Mouse (Mus musculus): ENCODE measurements around the gene Slc12a3. TPM values are rescaled to one million over a fixed set of nuclear protein-coding genes. Genes with fewer than 3 reads are reported as not detected.

The Slc12a3 gene
- polyA plus RNA-seq, 1 experiment from 2014 or later: 0.10 TPM

GRCm38 (mm10) chr8:94377031-94377430 is 48.0 kb downstream of the Slc12a3 start:
- no peak for DNase-seq (ENCODE audit: low spot score)
- Histone ChIP-seq H3K36me3 (ENCODE audit: control insufficient read depth, insufficient read depth, low read length) (no peaks in the 10 kb centered on the region), H3K9ac (ENCODE audit: low read length) (no peak overlapping the region), H3K4me3 (ENCODE audit: low read depth, low read length) (no peak overlapping the region), H3K27ac (replicated peaks) (peak overlapping the region; percentile 89), H3K4me2 (replicated peaks; ENCODE audit: low read depth) (no peak overlapping the region), H3K27me3 (ENCODE audit: control insufficient read depth, insufficient read depth, low read length) (no peaks in the 10 kb centered on the region), H3K9me3 (ENCODE audit: control insufficient read depth, low read length) (no peaks in the 10 kb centered on the region), H3K4me1 (replicated peaks; ENCODE audit: control insufficient read depth, insufficient read depth) (peaks cover 7% of the 10 kb centered on the region; the same call in 1 of the 2 replicates)
- ATAC-seq (ENCODE audit: low FRiP score, low TSS enrichment): no peak
- WGBS: 72% methylated on average over 4 of the region's 4 CpGs
- TF ChIP-seq EP300 (optimal IDR thresholded peaks at IDR 0.05): no peak
- TF ChIP-seq CTCF (IDR thresholded peaks at IDR 0.05; ENCODE audit: low read depth): no peak

GRCm38 (mm10) chr8:94377714-94378205 is 48.8 kb downstream of the Slc12a3 start:
- WGBS: 25% methylated on average over 11 of the region's 11 CpGs
- peak overlapping the region; percentile 31 for H3K4me2 ChIP-seq (replicated peaks; ENCODE audit: low read depth)
- no peak overlapping the region for H3K4me3 ChIP-seq (ENCODE audit: low read depth, low read length)
- peaks cover 7% of the 10 kb centered on the region; the same call in 1 of the 2 replicates for H3K4me1 ChIP-seq (replicated peaks; ENCODE audit: control insufficient read depth, insufficient read depth)
- no peak for TF ChIP-seq EP300 (optimal IDR thresholded peaks at IDR 0.05)
- TF ChIP-seq CTCF (IDR thresholded peaks at IDR 0.05; ENCODE audit: low read depth): 0 out of 2 replicates have a peak, but pooled peaks have one; percentile 7
- H3K27ac ChIP-seq (replicated peaks): peak overlapping the region; percentile 89
- no peaks in the 10 kb centered on the region for H3K27me3 ChIP-seq (ENCODE audit: control insufficient read depth, insufficient read depth, low read length)
- no peaks in the 10 kb centered on the region for H3K9me3 ChIP-seq (ENCODE audit: control insufficient read depth, low read length)
- peak overlapping the region; percentile 41; the same call in 1 of the 2 replicates for H3K9ac ChIP-seq (ENCODE audit: low read length)
- ATAC-seq (ENCODE audit: low FRiP score, low TSS enrichment): peak; percentile 93
- no peaks in the 10 kb centered on the region for H3K36me3 ChIP-seq (ENCODE audit: control insufficient read depth, insufficient read depth, low read length)
- peak; percentile 91 for DNase-seq (ENCODE audit: low spot score)

- H3K4me3 ChIP-seq (ENCODE audit: low read depth, low read length): no peak overlapping the region
- ATAC-seq (ENCODE audit: low FRiP score, low TSS enrichment) (no peak), DNase-seq (ENCODE audit: low spot score) (peak; percentile 41)
- H3K27ac ChIP-seq (replicated peaks): no peak overlapping the region
- no peaks in the 10 kb centered on the region for H3K27me3 ChIP-seq (ENCODE audit: control insufficient read depth, insufficient read depth, low read length)
- H3K9me3 ChIP-seq (ENCODE audit: control insufficient read depth, low read length): no peaks in the 10 kb centered on the region
- H3K36me3 ChIP-seq (ENCODE audit: control insufficient read depth, insufficient read depth, low read length): no peaks in the 10 kb centered on the region
- H3K9ac ChIP-seq (ENCODE audit: low read length): no peak overlapping the region
- H3K4me1 ChIP-seq (replicated peaks; ENCODE audit: control insufficient read depth, insufficient read depth): peaks cover 7% of the 10 kb centered on the region; the same call in 1 of the 2 replicates
- H3K4me2 ChIP-seq (replicated peaks; ENCODE audit: low read depth): no peak overlapping the region
- no peak for TF ChIP-seq EP300 (optimal IDR thresholded peaks at IDR 0.05)
- peak; percentile 58 for TF ChIP-seq CTCF (IDR thresholded peaks at IDR 0.05; ENCODE audit: low read depth)
- WGBS: 76% methylated on average over 15 of the region's 15 CpGs
These were observed 49.9 kb downstream of the Slc12a3 start for GRCm38 (mm10) chr8:94378763-94379415.

GRCm38 (mm10) chr8:94379686-94380085 is 50.7 kb downstream of the Slc12a3 start:
- DNase-seq (ENCODE audit: low spot score): no peak
- TF ChIP-seq CTCF (IDR thresholded peaks at IDR 0.05; ENCODE audit: low read depth): no peak
- TF ChIP-seq EP300 (optimal IDR thresholded peaks at IDR 0.05): no peak
- peaks cover 7% of the 10 kb centered on the region; the same call in 1 of the 2 replicates for H3K4me1 ChIP-seq (replicated peaks; ENCODE audit: control insufficient read depth, insufficient read depth)
- 79% methylated on average over 9 of the region's 9 CpGs for WGBS
- no peak for ATAC-seq (ENCODE audit: low FRiP score, low TSS enrichment)
- no peak overlapping the region for H3K4me3 ChIP-seq (ENCODE audit: low read depth, low read length)
- H3K27me3 ChIP-seq (ENCODE audit: control insufficient read depth, insufficient read depth, low read length): no peaks in the 10 kb centered on the region
- H3K9ac ChIP-seq (ENCODE audit: low read length): no peak overlapping the region
- no peak overlapping the region for H3K27ac ChIP-seq (replicated peaks)
- H3K36me3 ChIP-seq (ENCODE audit: control insufficient read depth, insufficient read depth, low read length): no peaks in the 10 kb centered on the region
- no peaks in the 10 kb centered on the region for H3K9me3 ChIP-seq (ENCODE audit: control insufficient read depth, low read length)
- H3K4me2 ChIP-seq (replicated peaks; ENCODE audit: low read depth): no peak overlapping the region

GRCm38 (mm10) chr8:94384166-94384565 is 55.2 kb downstream of the Slc12a3 start:
- no peak overlapping the region for H3K4me2 ChIP-seq (replicated peaks; ENCODE audit: low read depth)
- no peak for ATAC-seq (ENCODE audit: low FRiP score, low TSS enrichment)
- 77% methylated on average over 7 of the region's 7 CpGs for WGBS
- TF ChIP-seq CTCF (IDR thresholded peaks at IDR 0.05; ENCODE audit: low read depth) (no peak), EP300 (optimal IDR thresholded peaks at IDR 0.05) (no peak)
- no peak overlapping the region for H3K27ac ChIP-seq (replicated peaks)
- no peak overlapping the region for H3K9ac ChIP-seq (ENCODE audit: low read length)
- H3K27me3 ChIP-seq (ENCODE audit: control insufficient read depth, insufficient read depth, low read length): no peaks in the 10 kb centered on the region
- no peaks in the 10 kb centered on the region for H3K4me1 ChIP-seq (replicated peaks; ENCODE audit: control insufficient read depth, insufficient read depth)
- no peak overlapping the region for H3K4me3 ChIP-seq (ENCODE audit: low read depth, low read length)
- DNase-seq (ENCODE audit: low spot score): no peak
- no peaks in the 10 kb centered on the region for H3K9me3 ChIP-seq (ENCODE audit: control insufficient read depth, low read length)
- H3K36me3 ChIP-seq (ENCODE audit: control insufficient read depth, insufficient read depth, low read length): no peaks in the 10 kb centered on the region

All from stomach, postnatal 0 days (tissue).